Mouse (Mus musculus) forebrain, postnatal 0 days (tissue): ENCODE results near the gene Dmrta1. TPM values are rescaled to one million over a fixed set of nuclear protein-coding genes. Genes with fewer than 3 reads are reported as not detected.
"Not testable (repeated sequence)": the region's sequence is repeated elsewhere in the genome, so short reads cannot be mapped to it uniquely, and the experiment has no call there.

Experiments used
- ATAC-seq: fragments of 200-750 bp; cut with Nextera tagmentation; 2 replicates; pipeline ENCODE4 v1.8.0; 2017; ENCODE audit warnings: mild to moderate bottlenecking, moderate library complexity
- DNase-seq: peaks from one replicate; pipeline ENCODE4 v3.0.0-alpha.2; 2015
- H3K27ac ChIP-seq: fragments of 300-500 bp; sonication (generic); 2 replicates; pipeline ENCODE4 v1.5.1; 2014; ENCODE audit warnings: low read depth, mild to moderate bottlenecking, antibody characterized with exemption, low read length, moderate library complexity, mixed read lengths
- H3K27me3 ChIP-seq: fragments of 300-500 bp; sonication (generic); 2 replicates; pipeline ENCODE4 v1.6.1; 2014; ENCODE audit warnings: mild to moderate bottlenecking, low read length, mixed read lengths; ENCODE audit not compliant: insufficient read depth
- H3K36me3 ChIP-seq: fragments of 300-500 bp; sonication (generic); 2 replicates; pipeline ENCODE4 v1.6.1; 2014; ENCODE audit warnings: mild to moderate bottlenecking, moderate library complexity; ENCODE audit not compliant: insufficient read depth
- H3K4me1 ChIP-seq: fragments of 300-500 bp; sonication (generic); 2 replicates; pipeline ENCODE4 v1.6.1; 2014; ENCODE audit warnings: antibody characterized with exemption; ENCODE audit not compliant: insufficient read depth
- H3K4me2 ChIP-seq: fragments of 300-500 bp; sonication (generic); 2 replicates; pipeline ENCODE4 v1.6.1; 2014; ENCODE audit warnings: low read depth, mild to moderate bottlenecking, moderate library complexity
- H3K4me3 ChIP-seq: fragments of 300-500 bp; sonication (generic); 2 replicates; pipeline ENCODE4 v1.5.1; 2014; ENCODE audit warnings: low read depth, low read length, mixed read lengths
- H3K9ac ChIP-seq: fragments of 300-500 bp; sonication (generic); 2 replicates; pipeline ENCODE4 v1.6.1; 2014; ENCODE audit warnings: mild to moderate bottlenecking
- H3K9me3 ChIP-seq: fragments of 300-500 bp; sonication (generic); 2 replicates; pipeline ENCODE4 v1.6.1; 2016; ENCODE audit warnings: low read length
- CTCF ChIP-seq: sonication (generic); IDR thresholded peaks from 2 replicates; pipeline ENCODE4 v1.5.1; 2016; ENCODE audit warnings: antibody characterized with exemption, control low read depth, low read depth
- WGBS: fragments of 180-500 bp; shearing (Covaris S2); extraction: QIAGEN DNeasy Blood & Tissue Kit; methylation state at CpG from one replicate; pipeline ENCODE4 v1.1.7; 2014; 5-methylcytosine and 5-hydroxymethylcytosine counted together
- polyA plus RNA-seq: library from polyadenylated mRNA; unstranded; fragments of >200 nt; fragmentation: Nextera tagmentation; extraction: Ambion mirVana; gene quantifications from 2 replicates; pipeline ENCODE4 v1.2.1, GENCODE M21; 2015
- total RNA-seq: library from RNA; depleted of rRNA; stranded (reverse); fragments of >200 nt; gene quantifications from 2 replicates; pipeline ENCODE4 v1.2.3, GENCODE M21; 2014

Gene Dmrta1
- total and polyA plus RNA-seq, 2 experiments from 2014 or later = 0.18 to 1.3 TPM

GRCm38 (mm10) chr4:89688804-89689497 lies 9.7 kb downstream of the Dmrta1 start:
- H3K9me3 ChIP-seq = no peaks in the 10 kb centered on the region
- peaks cover 17% of the 10 kb centered on the region for H3K27me3 ChIP-seq
- peak overlapping the region; percentile 90 for H3K4me2 ChIP-seq
- H3K9ac ChIP-seq = peak overlapping the region; percentile 49; the same call in 1 of the 2 replicates
- TF ChIP-seq CTCF = no peak
- peak overlapping the region; percentile 49 for H3K4me3 ChIP-seq
- no peaks in the 10 kb centered on the region for H3K36me3 ChIP-seq
- no peaks in the 10 kb centered on the region for H3K4me1 ChIP-seq
- 2% methylated on average over 16 of the region's 16 CpGs for WGBS
- H3K27ac ChIP-seq = no peak overlapping the region
- ATAC-seq (no peak), DNase-seq (peak; percentile 24)

GRCm38 (mm10) chr4:89691936-89692335 lies 12.7 kb downstream of the Dmrta1 start:
- H3K27me3 ChIP-seq = peaks cover 17% of the 10 kb centered on the region
- ATAC-seq = no peak
- no peaks in the 10 kb centered on the region for H3K36me3 ChIP-seq
- no peaks in the 10 kb centered on the region for H3K9me3 ChIP-seq
- no peak overlapping the region for H3K9ac ChIP-seq
- WGBS = 47% methylated on average over 6 of the region's 6 CpGs
- no peak for TF ChIP-seq CTCF
- H3K27ac ChIP-seq = no peak overlapping the region
- H3K4me2 ChIP-seq = no peak overlapping the region
- H3K4me1 ChIP-seq = no peaks in the 10 kb centered on the region
- no peak for DNase-seq
- no peak overlapping the region for H3K4me3 ChIP-seq

GRCm38 (mm10) chr4:89692780-89693179 lies 13.5 kb downstream of the Dmrta1 start:
- no peak for ATAC-seq
- WGBS = 38% methylated on average over 1 of the region's 1 CpGs
- no peak for DNase-seq

GRCm38 (mm10) chr4:89695589-89695988 lies 16.4 kb downstream of the Dmrta1 start:
- H3K4me2 ChIP-seq = no peak overlapping the region
- no peak overlapping the region for H3K27ac ChIP-seq
- peak; percentile 28; the same call in 1 of the 2 replicates for TF ChIP-seq CTCF
- no peaks in the 10 kb centered on the region for H3K9me3 ChIP-seq
- WGBS = 56% methylated on average over 5 of the region's 5 CpGs
- no peak overlapping the region for H3K9ac ChIP-seq
- no peaks in the 10 kb centered on the region for H3K4me1 ChIP-seq
- H3K4me3 ChIP-seq = no peak overlapping the region
- H3K36me3 ChIP-seq = no peaks in the 10 kb centered on the region
- no peaks in the 10 kb centered on the region for H3K27me3 ChIP-seq
- no peak for ATAC-seq
- DNase-seq = no peak

More at GRCm38 (mm10) chr4:89692780-89693179, 13.5 kb downstream of the Dmrta1 start:
- peak; percentile 46 for TF ChIP-seq CTCF
- H3K27me3 ChIP-seq = peaks cover 13% of the 10 kb centered on the region
- no peak overlapping the region for H3K27ac ChIP-seq
- no peaks in the 10 kb centered on the region for H3K4me1 ChIP-seq
- H3K9me3 ChIP-seq = no peaks in the 10 kb centered on the region
- no peak overlapping the region for H3K4me3 ChIP-seq
- H3K36me3 ChIP-seq = no peaks in the 10 kb centered on the region
- no peak overlapping the region for H3K4me2 ChIP-seq
- no peak overlapping the region for H3K9ac ChIP-seq

- ATAC-seq (no peak), DNase-seq (no peak)
- H3K4me2 ChIP-seq = no peak overlapping the region
- no peaks in the 10 kb centered on the region for H3K27me3 ChIP-seq
- TF ChIP-seq CTCF = no peak
- no peaks in the 10 kb centered on the region for H3K9me3 ChIP-seq
- no peak overlapping the region for H3K9ac ChIP-seq
- H3K27ac ChIP-seq = no peak overlapping the region
- H3K4me1 ChIP-seq = no peaks in the 10 kb centered on the region
- no peaks in the 10 kb centered on the region for H3K36me3 ChIP-seq
- H3K4me3 ChIP-seq = no peak overlapping the region
These were observed 18.7 kb downstream of the Dmrta1 start for GRCm38 (mm10) chr4:89697951-89698350.

- H3K36me3 ChIP-seq = not testable (repeated sequence)
These were observed 44.4 kb downstream of the Dmrta1 start for GRCm38 (mm10) chr4:89723526-89724190.

More at GRCm38 (mm10) chr4:89723526-89724190, 44.4 kb downstream of the Dmrta1 start:
- H3K9ac ChIP-seq, H3K27ac ChIP-seq, DNase-seq, ATAC-seq, H3K4me1 ChIP-seq, H3K4me2 ChIP-seq, H3K9me3 ChIP-seq, H3K4me3 ChIP-seq, H3K27me3 ChIP-seq: not testable (repeated sequence)
- 76% methylated on average over 1 of the region's 1 CpGs for WGBS
